Mouse (Mus musculus) limb, embryonic 15.5 days (tissue): ENCODE results near the gene Usp38. TPM values are rescaled to one million over a fixed set of nuclear protein-coding genes. Genes with fewer than 3 reads are reported as not detected.

Source experiments
- ATAC-seq: fragments of 200-750 bp; cut with Nextera tagmentation; 2 replicates; pipeline ENCODE4 v1.8.0; 2017; ENCODE audit warnings: low read depth, moderate TSS enrichment; ENCODE audit not compliant: insufficient number of reproducible peaks, low FRiP score, low TSS enrichment
- H3K27ac ChIP-seq: fragments of 300-500 bp; sonication (generic); 2 replicates; pipeline ENCODE4 v1.5.1; 2015; ENCODE audit warnings: moderate library complexity, mild to moderate bottlenecking, inconsistent platforms
- H3K27me3 ChIP-seq: fragments of 300-500 bp; sonication (generic); 2 replicates; pipeline ENCODE4 v1.6.1; 2015; ENCODE audit warnings: inconsistent platforms
- H3K36me3 ChIP-seq: fragments of 300-500 bp; sonication (generic); 2 replicates; pipeline ENCODE4 v1.6.1; 2015; ENCODE audit warnings: inconsistent platforms
- H3K4me1 ChIP-seq: fragments of 300-500 bp; sonication (generic); 2 replicates; pipeline ENCODE4 v1.6.1; 2015; ENCODE audit warnings: inconsistent platforms
- H3K4me2 ChIP-seq: fragments of 300-500 bp; sonication (generic); 2 replicates; pipeline ENCODE4 v1.6.1; 2015; ENCODE audit warnings: mild to moderate bottlenecking, inconsistent platforms
- H3K4me3 ChIP-seq: fragments of 300-500 bp; sonication (generic); 2 replicates; pipeline ENCODE4 v1.5.1; 2015; ENCODE audit warnings: mild to moderate bottlenecking, inconsistent platforms
- H3K9ac ChIP-seq: fragments of 300-500 bp; sonication (generic); 2 replicates; pipeline ENCODE4 v1.6.1; 2015; ENCODE audit warnings: inconsistent platforms
- H3K9me3 ChIP-seq: fragments of 300-500 bp; sonication (generic); 2 replicates; pipeline ENCODE4 v1.6.1; 2016; ENCODE audit warnings: inconsistent platforms
- WGBS: fragments of 180-500 bp; shearing (Covaris S2); methylation state at CpG from one replicate; pipeline ENCODE4 v1.1.7; 2015; 5-methylcytosine and 5-hydroxymethylcytosine counted together
- polyA plus RNA-seq: library from polyadenylated mRNA; unstranded; fragments of >200 nt; fragmentation: Nextera tagmentation; extraction: Ambion mirVana; gene quantifications from 2 replicates; pipeline ENCODE4 v1.2.1, GENCODE M21; 2015

Usp38 gene
- polyA plus RNA-seq, 1 experiment from 2014 or later = 16.6 TPM

DNA sequence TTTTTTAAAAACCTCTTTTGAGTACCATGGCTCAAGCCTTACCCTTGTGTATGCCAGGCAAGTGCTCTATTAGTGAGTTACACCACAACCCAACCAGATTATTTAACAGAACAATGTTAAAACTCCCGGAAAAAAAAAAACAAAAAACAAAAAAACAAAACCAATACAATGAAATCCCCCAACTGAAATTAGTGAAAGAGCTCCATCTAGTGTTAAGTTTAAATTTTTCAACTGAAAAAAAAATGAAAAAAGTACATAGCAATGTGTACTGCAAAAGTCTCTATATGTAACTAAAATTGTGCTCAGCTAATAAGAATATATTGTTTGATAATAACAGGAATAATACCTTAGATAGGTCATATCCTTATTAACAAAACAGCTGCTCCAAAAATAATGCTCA, 18.1 kb downstream of the Usp38 start:
- Histone ChIP-seq H3K4me1 (no peaks in the 10 kb centered on the region), H3K9me3 (no peaks in the 10 kb centered on the region), H3K27me3 (no peaks in the 10 kb centered on the region), H3K9ac (no peak overlapping the region), H3K36me3 (peaks cover 65% of the 10 kb centered on the region), H3K4me2 (no peak overlapping the region), H3K27ac (no peak overlapping the region), H3K4me3 (no peak overlapping the region)
- WGBS = 16% methylated on average over 1 of the region's 1 CpGs
- ATAC-seq = no peak

GRCm38 (mm10) chr8:80991937-80992336, 22.8 kb downstream of the Usp38 start:
- WGBS = 47% methylated on average over 3 of the region's 3 CpGs
- ATAC-seq = no peak
- peaks cover 73% of the 10 kb centered on the region for H3K36me3 ChIP-seq
- no peak overlapping the region for H3K4me3 ChIP-seq
- no peaks in the 10 kb centered on the region for H3K4me1 ChIP-seq
- no peak overlapping the region for H3K9ac ChIP-seq
- no peak overlapping the region for H3K27ac ChIP-seq
- no peaks in the 10 kb centered on the region for H3K27me3 ChIP-seq
- H3K4me2 ChIP-seq = no peak overlapping the region
- no peaks in the 10 kb centered on the region for H3K9me3 ChIP-seq

DNA sequence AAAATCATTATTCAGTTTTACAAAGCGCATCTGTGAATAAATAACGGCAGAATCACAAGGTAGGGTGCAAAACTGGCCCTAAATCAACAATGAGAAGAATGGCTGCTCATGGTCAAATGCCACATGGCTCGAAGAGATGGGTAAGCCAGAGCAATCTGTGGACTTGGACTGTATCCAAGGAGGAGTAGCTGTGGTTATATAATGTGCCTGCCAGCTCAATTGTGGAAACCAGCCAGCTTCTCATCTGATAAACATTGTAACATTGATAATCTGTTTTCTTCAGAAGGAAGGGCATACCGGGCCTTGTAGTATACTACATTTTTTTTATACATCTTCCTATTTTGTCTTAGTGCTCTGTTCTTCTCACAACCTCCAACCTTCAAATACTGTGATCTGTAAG, 31.9 kb downstream of the Usp38 start:
- Histone ChIP-seq H3K9me3 (no peaks in the 10 kb centered on the region), H3K36me3 (peaks cover 50% of the 10 kb centered on the region), H3K4me2 (no peak overlapping the region), H3K4me1 (no peaks in the 10 kb centered on the region), H3K27ac (no peak overlapping the region), H3K27me3 (no peaks in the 10 kb centered on the region), H3K9ac (no peak overlapping the region), H3K4me3 (no peak overlapping the region)
- 68% methylated on average over 4 of the region's 4 CpGs for WGBS
- ATAC-seq = no peak

GRCm38 (mm10) chr8:80981696-80982095, 33.0 kb downstream of the Usp38 start:
- ATAC-seq = no peak
- WGBS = 87% methylated on average over 9 of the region's 9 CpGs
- Histone ChIP-seq H3K4me3 (no peak overlapping the region), H3K9me3 (no peaks in the 10 kb centered on the region), H3K36me3 (peaks cover 40% of the 10 kb centered on the region), H3K27ac (no peak overlapping the region), H3K9ac (no peak overlapping the region), H3K4me1 (no peaks in the 10 kb centered on the region), H3K27me3 (no peaks in the 10 kb centered on the region), H3K4me2 (no peak overlapping the region)

GRCm38 (mm10) chr8:80980063-80980462, 34.7 kb downstream of the Usp38 start:
- H3K9me3 ChIP-seq = no peaks in the 10 kb centered on the region
- peaks cover 29% of the 10 kb centered on the region for H3K36me3 ChIP-seq
- WGBS = 59% methylated on average over 4 of the region's 4 CpGs
- no peak overlapping the region for H3K4me2 ChIP-seq
- no peaks in the 10 kb centered on the region for H3K4me1 ChIP-seq
- no peak overlapping the region for H3K4me3 ChIP-seq
- no peak overlapping the region for H3K9ac ChIP-seq
- ATAC-seq = no peak
- no peaks in the 10 kb centered on the region for H3K27me3 ChIP-seq
- no peak overlapping the region for H3K27ac ChIP-seq

GRCm38 (mm10) chr8:80977231-80977630, 37.5 kb downstream of the Usp38 start:
- no peak overlapping the region for H3K4me3 ChIP-seq
- H3K27me3 ChIP-seq = no peaks in the 10 kb centered on the region
- 56% methylated on average over 1 of the region's 1 CpGs for WGBS
- H3K4me2 ChIP-seq = no peak overlapping the region
- peaks cover 20% of the 10 kb centered on the region for H3K36me3 ChIP-seq
- no peak overlapping the region for H3K27ac ChIP-seq
- no peak for ATAC-seq
- no peaks in the 10 kb centered on the region for H3K9me3 ChIP-seq
- H3K4me1 ChIP-seq = no peaks in the 10 kb centered on the region
- no peak overlapping the region for H3K9ac ChIP-seq

GRCm38 (mm10) chr8:80971150-80971549, 43.6 kb downstream of the Usp38 start:
- WGBS = 73% methylated on average over 9 of the region's 9 CpGs

GRCm38 (mm10) chr8:80970000-80970685, 44.6 kb downstream of the Usp38 start:
- Histone ChIP-seq H3K4me2 (no peak overlapping the region), H3K36me3 (no peaks in the 10 kb centered on the region), H3K4me3 (no peak overlapping the region), H3K4me1 (0 out of 2 replicates have a peak, but pooled peaks cover 5% of the 10 kb centered on the region), H3K27ac (no peak overlapping the region), H3K9me3 (no peaks in the 10 kb centered on the region), H3K9ac (no peak overlapping the region), H3K27me3 (no peaks in the 10 kb centered on the region)
- WGBS = 79% methylated on average over 11 of the region's 11 CpGs
- no peak for ATAC-seq

More at GRCm38 (mm10) chr8:80971150-80971549, 43.6 kb downstream of the Usp38 start:
- Histone ChIP-seq H3K9me3 (no peaks in the 10 kb centered on the region), H3K4me3 (no peak overlapping the region), H3K36me3 (no peaks in the 10 kb centered on the region), H3K4me2 (no peak overlapping the region), H3K4me1 (0 out of 2 replicates have a peak, but pooled peaks cover 5% of the 10 kb centered on the region), H3K27me3 (no peaks in the 10 kb centered on the region), H3K9ac (no peak overlapping the region), H3K27ac (no peak overlapping the region)
- ATAC-seq = no peak

DNA sequence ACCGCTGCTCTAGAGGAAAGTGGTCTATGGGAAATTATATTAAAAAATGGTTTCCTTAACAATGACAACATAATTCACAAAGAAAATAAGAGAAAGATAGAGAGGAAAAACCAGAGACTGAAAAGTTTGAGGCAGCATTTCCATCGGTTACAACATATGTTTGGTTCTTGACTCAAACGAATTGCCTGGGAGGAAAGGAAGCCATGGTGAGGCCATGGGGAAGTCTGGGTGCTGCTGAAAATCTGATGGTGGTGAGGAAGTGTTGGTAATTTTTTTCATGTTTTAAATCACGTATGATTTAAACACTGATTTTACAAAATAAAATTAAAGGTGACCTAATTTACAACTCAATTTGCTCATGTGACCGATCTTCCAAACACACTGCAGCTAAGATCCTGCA, 45.3 kb downstream of the Usp38 start:
- no peak overlapping the region for H3K9ac ChIP-seq
- H3K4me1 ChIP-seq = 0 out of 2 replicates have a peak, but pooled peaks cover 5% of the 10 kb centered on the region
- H3K36me3 ChIP-seq = no peaks in the 10 kb centered on the region
- no peaks in the 10 kb centered on the region for H3K9me3 ChIP-seq
- 81% methylated on average over 5 of the region's 5 CpGs for WGBS
- H3K4me3 ChIP-seq = no peak overlapping the region
- H3K27ac ChIP-seq = no peak overlapping the region
- ATAC-seq = no peak
- no peaks in the 10 kb centered on the region for H3K27me3 ChIP-seq
- H3K4me2 ChIP-seq = no peak overlapping the region

GRCm38 (mm10) chr8:80963095-80963494, 51.6 kb downstream of the Usp38 start:
- 83% methylated on average over 3 of the region's 3 CpGs for WGBS

GRCm38 (mm10) chr8:80962592-80962983, 52.1 kb downstream of the Usp38 start:
- no peaks in the 10 kb centered on the region for H3K9me3 ChIP-seq
- H3K36me3 ChIP-seq = no peaks in the 10 kb centered on the region
- ATAC-seq = no peak
- H3K27me3 ChIP-seq = no peaks in the 10 kb centered on the region
- WGBS = 76% methylated on average over 5 of the region's 5 CpGs
- H3K27ac ChIP-seq = no peak overlapping the region
- 0 out of 2 replicates have a peak, but pooled peaks cover 7% of the 10 kb centered on the region for H3K4me1 ChIP-seq
- no peak overlapping the region for H3K4me3 ChIP-seq
- H3K9ac ChIP-seq = no peak overlapping the region
- H3K4me2 ChIP-seq = no peak overlapping the region

More at GRCm38 (mm10) chr8:80963095-80963494, 51.6 kb downstream of the Usp38 start:
- H3K27ac ChIP-seq = no peak overlapping the region
- H3K4me2 ChIP-seq = no peak overlapping the region
- H3K27me3 ChIP-seq = no peaks in the 10 kb centered on the region
- no peaks in the 10 kb centered on the region for H3K9me3 ChIP-seq
- no peak overlapping the region for H3K9ac ChIP-seq
- H3K4me1 ChIP-seq = 0 out of 2 replicates have a peak, but pooled peaks cover 10% of the 10 kb centered on the region
- ATAC-seq = no peak
- H3K36me3 ChIP-seq = no peaks in the 10 kb centered on the region
- H3K4me3 ChIP-seq = no peak overlapping the region

- Histone ChIP-seq H3K4me3 (no peak overlapping the region), H3K27me3 (no peaks in the 10 kb centered on the region), H3K4me1 (0 out of 2 replicates have a peak, but pooled peaks cover 5% of the 10 kb centered on the region), H3K4me2 (no peak overlapping the region), H3K9me3 (no peaks in the 10 kb centered on the region), H3K27ac (no peak overlapping the region), H3K36me3 (no peaks in the 10 kb centered on the region), H3K9ac (no peak overlapping the region)
- no peak for ATAC-seq
- 77% methylated on average over 7 of the region's 7 CpGs for WGBS
Observed at GRCm38 (mm10) chr8:80961937-80962591, 52.7 kb downstream of the Usp38 start.
